Mouse (Mus musculus) c-Kit-positive CD71-positive TER-119-negative erythroid progenitor cells, embryonic 14.5 days (primary cell): ENCODE measurements at regions not wholly inside any gene's neighbourhood (a gene's known extent, or its start where the extent isn't known, plus 50 kb on each side); places are given as distances from the start of the nearest gene placed in this dataset.

Experiments used
- DNase-seq: peaks from one replicate; pipeline ENCODE4 v3.0.0-alpha.2; 2013; ENCODE audit warnings: low read depth

GRCm38 (mm10) chr3:157710790-157711381 lies 144.2 kb downstream of the Ptger3 start:
- no peak for DNase-seq

- DNase-seq = no peak
Observed at GRCm38 (mm10) chr3:157699961-157700360, 133.3 kb downstream of the Ptger3 start.

GRCm38 (mm10) chr3:157698529-157698928 lies 131.8 kb downstream of the Ptger3 start:
- DNase-seq = no peak

GRCm38 (mm10) chr3:157695128-157696075 lies 128.7 kb downstream of the Ptger3 start:
- DNase-seq = no peak
